In genomic region chr8:47289641-47290040, GRCm38 (mm10) we compare ENCODE assay signal across 8 mouse cellular contexts.
A peak's percentile ranks its signal among the peaks of the same experiment; 100 is the strongest.
DNase-seq lines count a peak whose midpoint lies in the region; ATAC-seq and TF ChIP-seq lines count a peak whose summit lies in the region.

No protein-coding gene starts in this region.

- H3K36me3 ChIP-seq in kidney, embryonic 15.5 days: no peaks in the 10 kb centered on the region
- H3K36me3 ChIP-seq in hindbrain, embryonic 16.5 days (ENCODE audit: control insufficient read depth, insufficient read depth, low read length): no peaks in the 10 kb centered on the region

- no peak for DNase-seq in kidney, adult 18-20 months
- DNase-seq in neural tube, embryonic 10.5 days (ENCODE audit: extremely low spot score, low spot score): peak; percentile 35
- no peak for DNase-seq in thymus, postnatal 36 days
- no peak for DNase-seq in layer of hippocampus, adult 9-10 months (ENCODE audit: low spot score)

- H3K27me3 ChIP-seq in kidney, embryonic 15.5 days: no peaks in the 10 kb centered on the region
- H3K27me3 ChIP-seq in hindbrain, embryonic 16.5 days (replicated peaks; ENCODE audit: control insufficient read depth, insufficient read depth, low read length): no peaks in the 10 kb centered on the region

- H3K4me1 ChIP-seq in kidney, embryonic 15.5 days: peaks cover 46% of the 10 kb centered on the region
- peaks cover 2% of the 10 kb centered on the region; the same call in 1 of the 2 replicates for H3K4me1 ChIP-seq in cortical plate, adult 2 months (ENCODE audit: control insufficient read depth, insufficient read depth, low read length)
- H3K4me1 ChIP-seq in hindbrain, embryonic 16.5 days (ENCODE audit: control insufficient read depth, insufficient read depth, low read depth, low read length): peaks cover 16% of the 10 kb centered on the region

- WGBS in kidney, embryonic 15.5 days: 10% methylated on average over 6 of the region's 6 CpGs
- 5% methylated on average over 6 of the region's 6 CpGs for WGBS in hindbrain, embryonic 16.5 days

- no peak overlapping the region for H3K27ac ChIP-seq in kidney, embryonic 15.5 days
- H3K27ac ChIP-seq in cortical plate, adult 2 months (ENCODE audit: insufficient read depth, low read length): no peak overlapping the region
- H3K27ac ChIP-seq in hindbrain, embryonic 16.5 days (ENCODE audit: low read depth, low read length): peak overlapping the region; percentile 99

- TF ChIP-seq CTCF in cortical plate, adult 2 months (IDR thresholded peaks at IDR 0.05; ENCODE audit: extremely low read depth, insufficient read depth, low read length): no peak

- peak overlapping the region; percentile 96 for H3K4me2 ChIP-seq in kidney, embryonic 15.5 days
- peak overlapping the region; percentile 71 for H3K4me2 ChIP-seq in hindbrain, embryonic 16.5 days (ENCODE audit: low read length)

- no peak for ATAC-seq in kidney, embryonic 15.5 days (replicated peaks; ENCODE audit: low FRiP score)
- ATAC-seq in hindbrain, embryonic 16.5 days: peak; percentile 15; the same call in 1 of the 2 replicates
- no peak for ATAC-seq in monocyte, adult 5-6 weeks (replicated peaks; ENCODE audit: insufficient number of reproducible peaks, low FRiP score, low TSS enrichment, poor library complexity, severe bottlenecking)

- no peak for TF ChIP-seq POLR2A in cortical plate, adult 2 months (IDR thresholded peaks at IDR 0.05; ENCODE audit: extremely low read depth, insufficient read depth, low read length)

- peak overlapping the region; percentile 67 for H3K4me3 ChIP-seq in kidney, embryonic 15.5 days (replicated peaks)
- peak overlapping the region; percentile 97 for H3K4me3 ChIP-seq in cortical plate, adult 2 months (ENCODE audit: insufficient read depth, low read length)
- H3K4me3 ChIP-seq in hindbrain, embryonic 16.5 days (ENCODE audit: low read length): peak overlapping the region; percentile 88

- peak overlapping the region; percentile 79 for H3K9ac ChIP-seq in kidney, embryonic 15.5 days
- peak overlapping the region; percentile 99 for H3K9ac ChIP-seq in hindbrain, embryonic 16.5 days (ENCODE audit: low read depth, low read length)

- no peaks in the 10 kb centered on the region for H3K9me3 ChIP-seq in kidney, embryonic 15.5 days (replicated peaks)
- H3K9me3 ChIP-seq in hindbrain, embryonic 16.5 days (ENCODE audit: control insufficient read depth, low read length): no peaks in the 10 kb centered on the region
